Mouse (Mus musculus) small intestine, adult 2 months (tissue): ENCODE measurements at regions not wholly inside any gene's neighbourhood (a gene's known extent, or its start where the extent isn't known, plus 50 kb on each side); places are given as distances from the start of the nearest gene placed in this dataset.

Source experiments
- CTCF ChIP-seq: fragments of 200-500 bp; IDR thresholded peaks from 2 replicates; pipeline ENCODE4 v1.5.1; 2012; ENCODE audit warnings: low read depth, mild to moderate bottlenecking, control low read depth, inconsistent platforms, low read length, moderate library complexity, mixed read lengths; ENCODE audit not compliant: insufficient replicate concordance, insufficient read length; ENCODE audit errors: extremely low read depth
- POLR2A ChIP-seq: fragments of 200-500 bp; IDR thresholded peaks from 2 replicates; pipeline ENCODE4 v1.6.1; 2012; ENCODE audit warnings: low read depth, mild to moderate bottlenecking, control low read depth, inconsistent platforms, low read length, moderate library complexity

DNA sequence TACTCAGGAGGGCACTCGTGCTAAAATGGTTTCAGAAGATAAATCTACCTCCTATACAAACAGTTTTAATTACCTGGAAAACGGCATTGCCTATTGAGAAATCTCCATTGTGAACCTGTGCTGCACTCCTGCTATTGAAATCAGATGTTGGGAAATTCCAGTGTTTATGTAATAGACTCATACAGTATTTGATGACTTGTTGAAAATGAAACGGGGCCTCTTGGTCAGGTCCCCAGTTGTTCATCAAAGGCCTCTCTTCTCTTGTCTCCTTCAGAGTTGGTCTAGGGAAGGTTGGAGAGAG lies 246.8 kb upstream of the Meis1 start:
- TF ChIP-seq POLR2A (no peak), CTCF (no peak)
